Mouse (Mus musculus): Measurements from ENCODE around the gene Tril.

Gene Tril

GRCm38 (mm10) chr6:53806021-53806420, 14.6 kb downstream of the Tril start:
- DNase-seq, result no peak

GRCm38 (mm10) chr6:53804145-53804544, 16.5 kb downstream of the Tril start:
- no peak for DNase-seq

DNA sequence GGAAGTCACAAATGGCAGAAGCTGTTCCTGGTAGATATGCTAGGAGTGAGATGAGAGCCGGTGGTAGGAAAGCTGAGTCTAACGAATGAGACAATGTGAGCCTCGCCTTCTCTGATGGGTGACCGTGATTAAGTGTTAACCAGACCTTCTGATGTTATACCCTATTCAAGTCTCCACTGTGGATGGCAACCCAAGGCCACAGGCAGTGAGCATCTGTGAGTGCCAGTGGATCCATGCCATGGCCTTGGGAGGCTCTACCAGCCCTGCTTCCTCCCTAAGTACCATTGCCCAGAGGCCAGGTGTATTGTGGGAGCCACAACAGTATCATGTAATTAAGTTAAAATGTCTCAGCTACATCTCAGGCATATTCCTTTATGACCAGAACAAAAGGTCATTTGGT, 17.1 kb downstream of the Tril start:
- no peak for DNase-seq

- DNase-seq, result no peak
Observed at GRCm38 (mm10) chr6:53801893-53802286, 18.7 kb downstream of the Tril start.

DNA sequence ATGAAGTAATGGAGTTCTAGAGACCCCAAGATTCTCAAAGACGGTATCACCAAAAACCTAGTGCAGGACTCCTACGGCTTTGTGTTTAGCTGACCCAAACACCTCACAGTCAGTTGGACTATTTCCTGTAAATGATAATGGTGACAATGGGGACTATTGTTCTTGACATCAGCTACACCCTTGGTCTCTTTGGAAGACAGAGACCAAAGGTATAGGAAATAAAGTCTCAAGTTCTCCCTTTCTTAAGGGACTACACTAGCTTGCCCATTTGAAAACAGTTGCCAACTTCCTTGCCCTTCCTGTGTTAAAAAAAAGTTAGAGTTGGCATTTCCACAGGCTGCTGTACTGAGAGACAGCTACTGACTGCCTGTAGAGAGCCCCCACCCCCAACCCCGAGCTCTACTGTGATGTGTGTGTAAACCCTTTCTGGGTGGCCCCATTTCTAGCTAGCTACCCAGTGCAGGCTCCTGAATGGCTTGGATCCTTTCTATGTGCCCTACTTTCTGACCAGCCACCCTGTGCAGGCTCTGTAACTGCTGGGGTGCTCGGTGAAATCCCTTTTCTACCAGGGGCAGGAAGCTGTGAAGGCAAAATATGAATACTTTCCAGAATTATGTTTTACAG, 19.2 kb downstream of the Tril start:
- peak; percentile 29 for DNase-seq

GRCm38 (mm10) chr6:53798865-53799264, 21.8 kb downstream of the Tril start:
- no peak for DNase-seq

DNA sequence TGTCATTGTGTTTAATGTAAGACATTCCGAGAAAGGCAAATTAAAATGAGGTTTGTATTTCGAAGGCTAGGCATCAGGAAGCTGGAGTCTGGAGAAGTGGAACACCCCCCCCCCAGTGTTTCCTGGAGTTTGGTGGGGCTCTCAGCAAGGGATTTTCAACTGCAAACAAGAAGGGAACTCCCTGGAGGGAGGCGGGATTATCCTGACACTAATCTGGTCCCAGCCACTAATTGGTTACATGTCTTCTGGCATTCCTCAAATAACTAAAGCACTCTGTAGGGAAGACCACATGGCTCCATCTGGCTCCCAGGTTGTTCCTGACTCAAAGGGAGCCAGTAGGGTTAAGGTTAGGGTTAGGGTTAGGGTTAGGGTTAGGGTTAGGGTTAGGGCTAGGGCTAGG, 23.8 kb downstream of the Tril start:
- DNase-seq, result no peak

DNA sequence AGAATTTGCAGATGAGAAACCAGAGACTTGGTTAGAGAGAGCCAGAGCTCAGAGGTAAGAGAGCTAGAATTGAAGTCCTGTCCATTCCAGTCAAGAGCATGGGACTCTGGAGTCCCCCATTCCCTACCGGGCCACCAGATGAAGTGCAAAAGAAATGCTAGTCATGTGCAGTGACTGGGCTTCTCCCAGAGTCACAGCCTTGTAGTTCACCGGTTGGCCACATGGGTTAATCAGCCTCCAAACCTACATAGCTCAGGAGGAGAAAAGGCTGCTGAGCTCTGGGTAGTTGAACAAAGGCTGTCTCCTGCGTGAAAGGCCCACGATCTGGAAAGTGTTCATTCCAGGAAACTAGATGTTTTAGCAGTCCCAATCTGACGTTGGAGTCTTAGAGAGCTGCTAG, 24.8 kb downstream of the Tril start:
- DNase-seq, result no peak

DNA sequence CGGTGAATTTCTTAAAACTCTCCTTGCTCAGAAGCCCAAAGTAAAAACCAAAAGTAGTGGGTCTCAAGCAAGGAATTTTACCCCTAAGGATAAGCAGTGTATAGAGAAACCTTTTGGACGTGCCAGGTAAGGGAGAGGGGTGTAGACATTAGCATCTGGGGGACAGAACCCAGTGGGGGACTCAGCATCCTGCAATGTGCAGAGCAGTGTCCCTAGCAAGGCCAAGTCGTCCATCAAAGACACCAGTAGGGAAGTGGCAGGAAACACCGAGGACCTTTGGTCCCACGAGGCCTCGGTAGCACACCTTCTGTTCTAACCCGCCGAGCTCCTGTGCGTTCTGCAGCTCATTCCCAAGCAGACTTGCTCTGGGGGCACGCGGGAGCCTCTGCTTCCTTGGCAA, 25.6 kb downstream of the Tril start:
- DNase-seq, result no peak

- peak; percentile 87 for DNase-seq
Observed at GRCm38 (mm10) chr6:53794323-53794971, 26.2 kb downstream of the Tril start.

DNA sequence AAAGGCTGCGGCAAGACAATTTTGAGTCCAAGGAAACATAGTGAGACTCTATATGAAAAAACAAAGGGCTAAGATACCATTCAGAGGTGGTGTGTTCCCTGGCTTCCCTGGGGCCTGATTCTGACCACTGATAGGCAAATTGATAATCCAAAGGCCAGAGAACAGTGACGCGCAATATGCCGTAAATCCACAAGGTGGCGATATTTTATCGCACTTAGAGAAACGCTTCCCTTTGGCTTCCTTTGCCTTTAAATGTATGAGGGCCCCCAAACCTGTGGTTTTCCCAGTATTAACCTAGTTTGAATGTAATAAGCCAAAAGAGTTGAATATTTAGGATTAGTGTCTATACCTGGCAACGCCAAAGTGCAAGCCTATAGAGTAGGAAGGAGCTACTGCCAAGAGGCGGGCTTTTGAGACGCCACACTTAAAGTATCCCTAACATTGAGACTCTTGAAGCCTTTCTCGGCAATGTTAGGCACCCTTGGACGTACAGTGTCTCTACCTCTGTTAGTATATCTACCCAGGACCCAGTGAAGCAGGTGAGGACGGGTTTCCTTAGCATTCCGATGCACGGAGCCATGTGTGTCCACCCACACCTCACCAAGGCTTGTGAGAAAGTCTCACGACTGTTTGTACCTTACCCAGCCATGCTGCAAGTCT, 37.6 kb downstream of the Tril start:
- peak; percentile 29 for DNase-seq

DNA sequence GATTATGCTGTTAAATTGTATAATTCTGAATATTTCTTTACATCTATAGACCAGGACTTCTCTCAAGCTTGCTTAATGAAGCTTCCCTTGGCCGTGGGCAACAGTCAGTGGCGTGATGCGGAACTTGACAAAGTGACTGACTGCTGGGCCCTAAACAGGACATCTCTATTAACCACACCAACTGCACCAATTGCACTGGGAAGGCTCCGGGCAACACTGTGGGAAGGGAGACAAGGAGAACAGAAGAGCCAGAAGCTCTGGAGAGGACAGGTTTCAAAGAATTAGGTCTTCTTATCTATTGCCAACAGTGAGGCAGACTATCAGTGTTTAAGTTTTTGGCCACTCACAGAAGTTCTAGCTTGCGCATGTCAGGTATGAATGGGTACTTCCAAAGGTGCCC, 38.4 kb downstream of the Tril start:
- no peak for DNase-seq

DNA sequence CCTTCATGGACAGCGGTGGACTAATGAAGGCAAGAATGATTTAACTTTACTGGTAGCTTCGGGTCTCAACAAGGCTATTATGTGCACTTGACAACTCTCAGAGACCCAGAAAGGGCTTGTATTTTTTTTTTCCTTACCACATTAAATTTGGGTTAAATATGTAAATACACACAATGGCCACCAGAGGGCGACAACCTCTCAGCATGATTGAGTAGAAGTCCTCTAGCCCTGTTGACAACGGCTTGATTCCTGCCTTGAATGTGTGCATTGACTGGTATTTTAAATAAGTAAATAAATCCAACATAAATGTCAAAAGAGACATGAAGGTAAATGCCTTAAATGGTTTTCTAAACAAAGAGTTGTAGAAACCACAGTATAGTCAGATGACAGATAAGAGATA, 39.5 kb downstream of the Tril start:
- DNase-seq, result peak; percentile 31

- DNase-seq, result no peak
Observed at GRCm38 (mm10) chr6:53780008-53780407, 40.6 kb downstream of the Tril start.

GRCm38 (mm10) chr6:53779526-53779925, 41.1 kb downstream of the Tril start:
- no peak for DNase-seq

GRCm38 (mm10) chr6:53778424-53778955, 42.1 kb downstream of the Tril start:
- DNase-seq, result no peak

- no peak for DNase-seq
Observed at GRCm38 (mm10) chr6:53768275-53768674, 52.4 kb downstream of the Tril start.

- DNase-seq, result peak; percentile 26
Observed at GRCm38 (mm10) chr6:53766243-53766915, 54.3 kb downstream of the Tril start.

- no peak for DNase-seq
Observed at GRCm38 (mm10) chr6:53765731-53766130, 54.9 kb downstream of the Tril start.

All from right cerebral cortex, adult 18-20 months (tissue).